Mouse (Mus musculus): Measurements from ENCODE around the gene 2210016F16Rik.
"Not testable (repeated sequence)": the region's sequence is repeated elsewhere in the genome, so short reads cannot be mapped to it uniquely, and the experiment has no call there.

2210016F16Rik gene

GRCm38 (mm10) chr13:58384779-58385546, at the start of gene 2210016F16Rik:
Gene 2210016F16Rik, minus strand, starts transcription at chr13:58385225.
- in situ Hi-C loops (cut with MseI, MboI), result loop anchor here (5.0 kb wide), 1 partner anchor 98 kb away; no protein-coding TSS in a partner anchor

- in situ Hi-C loops (cut with MseI, MboI), result no loop called here
Observed at GRCm38 (mm10) chr13:58423061-58423660, 38.1 kb upstream of the 2210016F16Rik start.

- in situ Hi-C loops (cut with MseI, MboI), result no loop called here
Observed at GRCm38 (mm10) chr13:58422242-58422641, 37.2 kb upstream of the 2210016F16Rik start.

- in situ Hi-C loops (cut with MseI, MboI), result no loop called here
Observed at GRCm38 (mm10) chr13:58421026-58421425, 36.0 kb upstream of the 2210016F16Rik start.

GRCm38 (mm10) chr13:58419266-58419665, 34.2 kb upstream of the 2210016F16Rik start:
- in situ Hi-C loops (cut with MseI, MboI), result no loop called here

- in situ Hi-C loops (cut with MseI, MboI), result no loop called here
Observed at GRCm38 (mm10) chr13:58418656-58419055, 33.6 kb upstream of the 2210016F16Rik start.

GRCm38 (mm10) chr13:58415838-58416237, 30.8 kb upstream of the 2210016F16Rik start:
- in situ Hi-C loops (cut with MseI, MboI), result no loop called here

GRCm38 (mm10) chr13:58415374-58415773, 30.3 kb upstream of the 2210016F16Rik start:
- in situ Hi-C loops (cut with MseI, MboI), result no loop called here

GRCm38 (mm10) chr13:58411073-58411472, 26.0 kb upstream of the 2210016F16Rik start:
- in situ Hi-C loops (cut with MseI, MboI), result loop anchor here (5.0 kb wide), 2 partner anchors 36 to 41 kb away; no protein-coding TSS in a partner anchor

- in situ Hi-C loops (cut with MseI, MboI), result not testable (repeated sequence)
Observed at GRCm38 (mm10) chr13:58403243-58403642, 18.2 kb upstream of the 2210016F16Rik start, which contains the start of gene Hnrnpk. Gene Hnrnpk, minus strand, starts transcription at chr13:58403343.

GRCm38 (mm10) chr13:58402744-58403110, 17.7 kb upstream of the 2210016F16Rik start:
- in situ Hi-C loops (cut with MseI, MboI), result no loop called here

GRCm38 (mm10) chr13:58402003-58402743, 17.1 kb upstream of the 2210016F16Rik start, which contains the start of gene Rmi1:
Gene Rmi1, plus strand, starts transcription at chr13:58402248.
- in situ Hi-C loops (cut with MseI, MboI), result no loop called here

GRCm38 (mm10) chr13:58401135-58402002, 16.3 kb upstream of the 2210016F16Rik start:
- in situ Hi-C loops (cut with MseI, MboI), result no loop called here

- in situ Hi-C loops (cut with MseI, MboI), result no loop called here
Observed at GRCm38 (mm10) chr13:58400576-58400975, 15.6 kb upstream of the 2210016F16Rik start.

- in situ Hi-C loops (cut with MseI, MboI), result no loop called here
Observed at GRCm38 (mm10) chr13:58397651-58398050, 12.6 kb upstream of the 2210016F16Rik start.

GRCm38 (mm10) chr13:58394392-58394791, 9.4 kb upstream of the 2210016F16Rik start:
- in situ Hi-C loops (cut with MseI, MboI), result not testable (repeated sequence)

- in situ Hi-C loops (cut with MseI, MboI), result loop anchor here in 1 of 2 experiments (5.0 kb wide), 1 partner anchor 102 kb away; no protein-coding TSS in a partner anchor
Observed at GRCm38 (mm10) chr13:58389324-58389951, 4.4 kb upstream of the 2210016F16Rik start.

- in situ Hi-C loops (cut with MseI, MboI), result loop anchor here in 1 of 2 experiments (5.0 kb wide), 1 partner anchor 101 kb away; no protein-coding TSS in a partner anchor
Observed at GRCm38 (mm10) chr13:58388379-58388778, 3.4 kb upstream of the 2210016F16Rik start.

GRCm38 (mm10) chr13:58387948-58388347, 2.9 kb upstream of the 2210016F16Rik start:
- in situ Hi-C loops (cut with MseI, MboI), result loop anchor here in 1 of 2 experiments (5.0 kb wide), 1 partner anchor 101 kb away; no protein-coding TSS in a partner anchor

- in situ Hi-C loops (cut with MseI, MboI), result loop anchor here in 1 of 2 experiments (5.0 kb wide), 1 partner anchor 98 kb away; no protein-coding TSS in a partner anchor
Observed at GRCm38 (mm10) chr13:58385547-58385920, 509 bp upstream of the 2210016F16Rik start.

All from mouse trophoblast stem cell (cell line).